Mouse (Mus musculus) ovary, adult 2 months (tissue): ENCODE measurements around the gene Defb7. TPM values are rescaled to one million over a fixed set of nuclear protein-coding genes. Genes with fewer than 3 reads are reported as not detected.

Source experiments
- polyA plus RNA-seq: library from polyadenylated mRNA; depleted of rRNA; stranded (reverse); fragments of >200 nt; gene quantifications from 2 replicates; pipeline ENCODE4 v1.2.3, GENCODE M21; 2012; rRNA removed

Gene Defb7
- not detected in 2 replicates for polyA plus RNA-seq

GRCm38 (mm10) chr8:19494797-19495196, at the start of gene Defb7:
TSS of gene Defb7 (plus strand) at chr8:19495097.

Other genes with a start within 250 kb of the Defb7 start
- gene Defb5, start 247.5 kb upstream of the Defb7 start, polyA plus RNA-seq: not detected in 2 replicates
- not detected in 2 replicates for gene Defb3, start 201.7 kb upstream of the Defb7 start, polyA plus RNA-seq
- gene Defb8, start 47.5 kb upstream of the Defb7 start, polyA plus RNA-seq: not detected in 2 replicates
- not detected in 2 replicates for gene 4930467E23Rik, start 234.5 kb downstream of the Defb7 start, polyA plus RNA-seq